Mouse (Mus musculus): ENCODE data around the gene Cdh13.

GRCm38 (mm10) chr8:119208567-119208966 lies 925.0 kb downstream of the Cdh13 start:
- TF ChIP-seq EP300 (IDR thresholded peaks at IDR 0.05; ENCODE audit: insufficient read depth, low read depth, low read length) (no peak), CTCF (IDR thresholded peaks at IDR 0.05) (no peak), POLR2A (IDR thresholded peaks at IDR 0.05; ENCODE audit: insufficient read depth, low read depth, low read length) (no peak)

Data from heart, adult 2 months (tissue).